Mouse (Mus musculus) left cerebral cortex, postnatal 25 days (tissue): ENCODE results near the gene Ddx56. TPM values are rescaled to one million over a fixed set of nuclear protein-coding genes. Genes with fewer than 3 reads are reported as not detected.
"Not testable (repeated sequence)": the region's sequence is repeated elsewhere in the genome, so short reads cannot be mapped to it uniquely, and the experiment has no call there.

Source experiments
- DNase-seq, 2 experiments: peaks; one replicate each; pipeline ENCODE4 v3.0.0; 2022; ENCODE audit warnings: low spot score in 2 of 2, mixed read lengths in 1 of 2
- intact Hi-C: fragments of 180-260 bp; cut with DNase I; formaldehyde crosslinking; loops from one replicate; pipeline ENCODE4 v1.15.1; 2025
- total RNA-seq, 2 experiments: library from RNA; stranded (reverse); gene quantifications; 2 replicates each; pipeline ENCODE4 v1.2.3; 2021

Gene Ddx56
- total RNA-seq, 2 experiments from 2014 or later: 43.9 to 44.4 TPM

- DNase-seq: peak; percentile 97 to 98
- intact Hi-C loops: loop anchor here (2.0 kb wide), 1 partner anchor 16 kb away; the partner anchor contains the start of gene Ogdh
Measured at GRCm38 (mm10) chr11:6274387-6275093, 7.0 kb upstream of the Ddx56 start, which contains the start of gene Tmed4. Gene Tmed4 (minus strand): TSS chr11:6274870.

DNA sequence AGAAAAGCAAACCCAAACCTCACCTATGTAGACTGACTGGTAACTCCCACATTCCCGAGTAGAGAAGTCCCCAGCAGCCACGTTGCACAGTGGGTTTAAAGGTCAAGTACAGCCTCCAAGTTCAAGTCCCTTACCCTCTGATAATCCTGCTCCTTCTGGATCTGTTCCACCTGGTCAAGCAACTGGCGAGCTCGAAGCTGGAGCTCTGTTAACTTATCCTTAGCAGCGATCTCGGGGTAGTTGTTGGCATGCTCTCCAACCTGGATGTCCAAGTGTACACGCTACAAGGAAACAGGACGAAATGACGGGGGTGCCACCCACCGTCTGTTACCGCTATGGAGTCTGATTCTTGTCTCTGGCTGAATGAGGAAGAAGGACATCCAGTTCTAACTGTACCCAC is 6.0 kb upstream of the Ddx56 start:
- DNase-seq: no peak
- intact Hi-C loops: loop anchor here (2.0 kb wide), 1 partner anchor 17 kb away; the partner anchor contains the start of gene Ogdh

- DNase-seq: no peak
- intact Hi-C loops: loop anchor here (10.0 kb wide), 1 partner anchor 302 kb away; no protein-coding TSS in a partner anchor
Measured at GRCm38 (mm10) chr11:6266621-6267020, 951 bp downstream of the Ddx56 start.

DNA sequence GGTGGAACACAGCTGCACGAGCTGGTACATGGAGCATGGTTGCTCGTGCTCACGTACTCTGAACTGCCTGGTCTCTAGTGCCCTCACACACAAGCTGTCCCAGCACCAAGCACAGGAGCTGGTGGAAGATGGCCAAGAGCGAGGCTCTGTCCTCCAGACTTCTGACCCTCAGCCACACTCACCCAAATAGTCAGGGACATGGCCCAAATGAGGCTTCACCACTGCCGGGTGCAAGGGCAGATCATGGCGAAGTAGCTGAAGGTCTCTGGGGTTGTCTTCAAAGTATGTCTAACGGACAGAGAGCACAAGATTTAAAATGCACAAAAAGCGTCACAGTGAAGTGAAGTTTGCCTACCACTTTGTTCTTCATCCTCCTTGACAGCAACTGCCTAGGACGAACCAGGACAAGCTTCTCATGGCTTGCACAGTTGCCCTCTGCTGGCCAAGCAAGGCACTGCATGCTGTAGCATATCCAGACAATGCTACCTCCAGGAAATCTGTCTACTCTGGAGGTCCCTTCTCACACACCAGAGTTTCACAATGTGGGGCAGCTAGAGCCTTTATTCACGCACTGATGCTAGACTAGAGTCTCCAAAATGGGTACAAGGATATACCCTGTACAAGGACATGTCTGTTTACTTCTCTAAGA is 6.0 kb downstream of the Ddx56 start:
- intact Hi-C loops: loop anchor here (5.0 to 10.0 kb wide), 4 partner anchors 39 to 297 kb away; partner anchors contain the start of genes A730071L15Rik and Nudcd3
- peak; percentile 74 to 81 for DNase-seq

DNA sequence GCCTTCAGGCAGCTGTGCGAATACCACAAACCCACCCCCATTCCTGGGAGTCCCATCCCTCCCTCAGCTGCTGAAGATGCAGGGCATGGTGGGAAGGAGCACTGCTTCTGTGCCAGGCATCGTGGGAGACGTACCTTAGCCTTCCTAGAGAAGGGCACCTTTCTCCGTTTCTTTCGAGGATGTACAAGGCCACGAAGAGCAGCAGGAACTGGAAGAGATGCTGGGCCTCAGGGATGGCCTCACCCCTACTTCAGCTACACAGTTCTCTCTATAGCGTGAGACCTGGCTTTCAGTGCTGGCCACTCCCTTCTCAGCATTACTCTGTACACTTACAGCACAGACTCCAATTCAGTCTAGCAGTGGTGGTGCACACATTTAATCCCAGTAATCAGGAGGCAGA is 8.2 kb downstream of the Ddx56 start:
- intact Hi-C loops: no loop called here
- no peak for DNase-seq

- DNase-seq: no peak
- intact Hi-C loops: no loop called here
Measured at GRCm38 (mm10) chr11:6256490-6257072, 11.0 kb downstream of the Ddx56 start.

GRCm38 (mm10) chr11:6254602-6255001 is 13.0 kb downstream of the Ddx56 start:
- intact Hi-C loops, DNase-seq: not testable (repeated sequence)

DNA sequence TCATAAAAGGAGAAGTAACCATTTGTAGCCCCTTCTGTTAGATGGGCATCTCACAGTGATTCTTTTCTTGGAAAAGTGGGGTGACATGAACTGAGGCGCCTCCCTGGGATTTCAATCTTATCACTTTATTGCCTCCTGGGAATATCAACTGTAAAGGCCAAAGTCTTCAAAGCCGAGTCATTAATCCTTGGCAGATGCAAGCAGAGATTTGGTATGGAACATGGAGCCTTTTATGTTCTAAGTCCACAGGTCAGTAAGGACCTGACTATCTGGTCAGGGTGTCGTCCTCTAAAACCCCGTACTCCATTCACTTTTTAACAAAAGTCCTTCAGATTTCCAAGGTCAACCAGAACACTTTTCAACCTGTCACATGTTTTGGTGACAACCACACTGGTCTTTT is 14.7 kb downstream of the Ddx56 start:
- intact Hi-C loops: no loop called here
- DNase-seq: no peak

DNA sequence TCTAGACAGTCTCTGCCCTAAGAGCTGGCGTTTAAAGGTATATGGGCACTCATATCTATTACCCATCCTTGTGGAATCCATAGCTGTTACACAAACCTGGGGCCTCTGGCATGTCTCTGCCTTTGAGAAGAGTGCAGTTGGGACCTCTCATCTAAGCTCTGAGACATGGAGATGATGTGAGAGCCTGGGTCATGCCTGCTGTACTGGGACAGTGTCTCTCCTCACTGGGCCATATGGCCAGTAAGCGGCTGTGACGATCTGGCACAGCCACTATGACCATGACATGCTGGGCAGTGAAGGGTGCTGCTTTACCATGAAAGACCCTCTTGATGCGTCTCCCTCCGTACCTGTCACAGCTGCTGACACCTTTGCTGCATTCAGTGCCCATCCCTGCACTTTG is 15.3 kb downstream of the Ddx56 start:
- no peak for DNase-seq
- intact Hi-C loops: no loop called here

- intact Hi-C loops: no loop called here
- no peak for DNase-seq
Measured at GRCm38 (mm10) chr11:6244707-6245106, 22.9 kb downstream of the Ddx56 start.

DNA sequence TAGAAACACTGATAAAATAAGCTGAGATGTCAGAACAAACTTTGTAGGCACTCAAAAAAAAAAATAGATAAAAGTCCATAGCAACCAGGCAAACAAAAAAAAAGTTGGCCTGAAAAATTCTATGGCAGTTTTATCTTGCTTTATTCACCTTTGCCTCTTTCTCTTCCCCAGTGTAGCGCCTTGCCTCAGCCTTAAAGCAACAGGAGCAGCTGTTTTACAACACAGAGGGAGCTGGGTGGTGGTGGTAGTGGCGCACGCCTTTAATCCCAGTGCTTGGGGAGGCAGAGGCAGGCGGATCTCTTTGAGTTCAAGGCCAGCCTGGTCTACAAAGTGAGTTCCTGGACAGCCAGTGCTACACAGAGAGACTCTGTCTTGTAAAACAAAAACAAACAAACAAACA is 34.5 kb downstream of the Ddx56 start:
- intact Hi-C loops: no loop called here
- no peak for DNase-seq

DNA sequence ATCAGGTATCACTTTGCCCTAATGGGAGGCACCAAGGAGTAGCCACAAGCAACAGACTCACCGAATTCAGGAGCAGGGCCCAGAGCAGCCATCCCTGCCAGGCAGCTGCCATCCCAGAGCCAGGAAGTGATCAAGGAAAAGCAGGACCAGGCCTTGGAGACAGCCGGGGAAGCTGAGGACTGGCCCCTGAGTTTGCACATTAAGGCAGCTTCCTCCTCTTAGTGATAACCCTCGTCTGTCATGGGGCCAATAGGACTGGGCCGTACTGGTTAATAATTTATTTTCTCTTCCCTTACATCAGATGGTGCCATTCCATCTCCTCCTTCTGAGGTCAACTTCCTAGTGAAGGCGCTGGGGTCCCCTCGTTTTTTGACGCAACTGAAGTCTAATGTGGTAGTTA is 37.6 kb downstream of the Ddx56 start, which contains the start of gene Npc1l1:
Npc1l1 (minus strand) TSS at position 132 of the 400 bp plus-strand sequence.
- DNase-seq: no peak
- intact Hi-C loops: no loop called here

DNA sequence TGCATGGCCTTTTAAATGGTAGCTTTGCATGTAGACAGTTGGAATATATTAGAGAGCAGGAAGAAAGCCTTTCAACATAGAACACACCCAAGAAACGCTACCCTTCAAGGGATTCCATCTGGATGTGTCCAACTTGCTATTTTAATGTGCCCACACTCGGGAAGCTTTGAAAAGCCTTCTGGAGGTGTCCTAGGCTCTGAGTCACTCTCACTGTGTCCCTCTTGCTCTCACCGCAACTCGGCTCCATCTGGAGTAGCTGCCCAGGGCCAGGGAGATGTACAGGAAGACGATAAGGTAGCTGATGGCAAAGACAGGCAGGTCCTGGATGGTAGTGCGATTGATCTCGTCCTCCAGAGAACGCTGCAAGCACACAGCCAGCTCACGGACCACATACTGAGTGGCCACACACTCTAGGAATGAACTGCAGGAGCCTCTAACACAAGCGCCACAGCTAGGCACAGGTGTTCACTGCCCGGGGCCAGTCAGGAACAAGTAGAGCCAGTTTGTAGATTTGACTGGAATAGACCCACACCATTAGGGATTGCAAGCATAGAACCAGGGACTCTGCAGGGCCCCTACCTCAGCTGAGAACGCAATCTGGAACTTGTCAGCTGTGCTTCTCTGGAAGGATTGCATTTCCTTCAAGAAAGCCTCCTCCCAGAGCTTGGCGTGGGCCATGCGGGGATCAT is 42.9 kb downstream of the Ddx56 start:
- intact Hi-C loops: loop anchor here (5.0 kb wide), 1 partner anchor 38 kb away; no protein-coding TSS in a partner anchor
- DNase-seq: peak; percentile 34 to 89

GRCm38 (mm10) chr11:6222187-6222586 is 45.4 kb downstream of the Ddx56 start:
- intact Hi-C loops: loop anchor here (5.0 kb wide), 1 partner anchor 40 kb away; no protein-coding TSS in a partner anchor
- no peak for DNase-seq

DNA sequence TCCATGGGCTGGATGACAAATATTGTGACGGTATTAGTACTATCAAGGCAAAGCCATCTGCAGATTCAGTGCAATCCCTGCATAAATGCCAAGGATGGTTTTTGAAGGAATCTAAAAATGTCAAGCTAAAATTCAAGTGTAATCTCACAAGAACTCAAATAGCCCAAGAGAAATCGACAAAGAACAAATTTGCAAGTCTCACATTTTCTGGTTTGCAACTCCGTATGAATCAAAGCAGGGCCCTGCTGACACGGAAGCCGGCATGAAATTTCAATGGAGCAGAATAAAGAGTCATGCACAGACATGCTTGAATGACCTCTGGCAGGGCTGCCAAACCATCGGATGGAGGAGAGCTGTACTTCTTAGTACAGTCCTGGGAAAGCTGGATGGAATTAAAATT is 47.6 kb downstream of the Ddx56 start:
- intact Hi-C loops: loop anchor here (5.0 kb wide), 1 partner anchor 42 kb away; no protein-coding TSS in a partner anchor
- DNase-seq: peak in 1 of 2 experiments; percentile 51

GRCm38 (mm10) chr11:6218189-6218896 is 49.2 kb downstream of the Ddx56 start:
- intact Hi-C loops: no loop called here

DNA sequence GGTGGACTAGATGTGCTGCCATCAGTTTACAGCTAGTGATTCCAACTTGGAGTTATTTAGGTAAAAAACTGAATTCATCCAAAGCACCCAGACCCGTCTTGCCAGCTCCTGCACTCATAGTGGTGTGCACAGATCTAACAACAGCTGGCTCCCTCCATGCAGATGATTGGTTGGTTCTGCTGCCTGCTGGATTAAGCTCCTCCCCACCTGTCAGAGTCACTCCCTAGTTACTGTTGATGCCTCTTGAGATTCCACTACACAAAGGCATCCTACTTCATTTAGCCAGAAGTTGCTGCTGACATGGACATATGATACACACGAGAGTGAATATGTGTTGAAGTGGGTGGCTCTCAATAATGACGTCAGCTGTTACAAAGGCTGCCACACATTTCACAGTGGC is 50.7 kb downstream of the Ddx56 start:
- intact Hi-C loops: no loop called here
- DNase-seq: no peak

More at GRCm38 (mm10) chr11:6218189-6218896, 49.2 kb downstream of the Ddx56 start:
- no peak for DNase-seq
